Mouse (Mus musculus): ENCODE measurements at regions not wholly inside any gene's neighbourhood (a gene's known extent, or its start where the extent isn't known, plus 50 kb on each side); places are given as distances from the start of the nearest gene placed in this dataset.
"Not testable (repeated sequence)": the region's sequence is repeated elsewhere in the genome, so short reads cannot be mapped to it uniquely, and the experiment has no call there.

- DNase-seq, result peak; percentile 54
Observed at GRCm38 (mm10) chr10:7390239-7391091, 83.0 kb downstream of the Ulbp1 start.

GRCm38 (mm10) chr10:7358791-7359190, 114.6 kb downstream of the Ulbp1 start:
- DNase-seq, result not testable (repeated sequence)

- DNase-seq, result not testable (repeated sequence)
Observed at GRCm38 (mm10) chr10:7344290-7344689, 129.1 kb downstream of the Ulbp1 start.

- DNase-seq, result not testable (repeated sequence)
Observed at GRCm38 (mm10) chr10:7343736-7344135, 129.7 kb downstream of the Ulbp1 start.

GRCm38 (mm10) chr10:7333077-7333747, 121.2 kb upstream of the Cnksr3 start:
- DNase-seq, result peak; percentile 62

GRCm38 (mm10) chr10:7328262-7328661, 116.2 kb upstream of the Cnksr3 start:
- DNase-seq, result no peak

GRCm38 (mm10) chr10:7327046-7327445, 115.0 kb upstream of the Cnksr3 start:
- not testable (repeated sequence) for DNase-seq

GRCm38 (mm10) chr10:7325074-7325473, 113.0 kb upstream of the Cnksr3 start:
- no peak for DNase-seq

GRCm38 (mm10) chr10:7323258-7323657, 111.2 kb upstream of the Cnksr3 start:
- no peak for DNase-seq

GRCm38 (mm10) chr10:7309927-7310326, 97.9 kb upstream of the Cnksr3 start:
- no peak for DNase-seq

GRCm38 (mm10) chr10:7305881-7306280, 93.8 kb upstream of the Cnksr3 start:
- not testable (repeated sequence) for DNase-seq

GRCm38 (mm10) chr10:7298377-7298776, 86.3 kb upstream of the Cnksr3 start:
- no peak for DNase-seq

GRCm38 (mm10) chr10:7295921-7296320, 83.9 kb upstream of the Cnksr3 start:
- DNase-seq, result no peak

- no peak for DNase-seq
Observed at GRCm38 (mm10) chr10:7293203-7293602, 81.2 kb upstream of the Cnksr3 start.

- DNase-seq, result no peak
Observed at GRCm38 (mm10) chr10:7289773-7290411, 77.9 kb upstream of the Cnksr3 start.

- DNase-seq, result no peak
Observed at GRCm38 (mm10) chr10:7285112-7285905, 73.3 kb upstream of the Cnksr3 start.

- DNase-seq, result no peak
Observed at GRCm38 (mm10) chr10:7280429-7280828, 68.4 kb upstream of the Cnksr3 start.

GRCm38 (mm10) chr10:7278820-7279219, 66.8 kb upstream of the Cnksr3 start:
- no peak for DNase-seq

GRCm38 (mm10) chr10:7275357-7275756, 63.3 kb upstream of the Cnksr3 start:
- no peak for DNase-seq

GRCm38 (mm10) chr10:7274422-7274821, 62.4 kb upstream of the Cnksr3 start:
- no peak for DNase-seq

- DNase-seq, result no peak
Observed at GRCm38 (mm10) chr10:7271156-7271555, 59.1 kb upstream of the Cnksr3 start.

- no peak for DNase-seq
Observed at GRCm38 (mm10) chr10:7268386-7269033, 56.5 kb upstream of the Cnksr3 start.
